Mouse (Mus musculus): Measurements from ENCODE around the gene Capn5. TPM values are rescaled to one million over a fixed set of nuclear protein-coding genes. Genes with fewer than 3 reads are reported as not detected.

The Capn5 gene
- polyA plus RNA-seq (2017; shearing (Covaris generic)): 1 to 10 TPM; 1.0 to 2.9 TPM

GRCm38 (mm10) chr7:98177929-98178559, at the start of gene Capn5:
Gene Capn5, minus strand, starts transcription at chr7:98178274.

DNA sequence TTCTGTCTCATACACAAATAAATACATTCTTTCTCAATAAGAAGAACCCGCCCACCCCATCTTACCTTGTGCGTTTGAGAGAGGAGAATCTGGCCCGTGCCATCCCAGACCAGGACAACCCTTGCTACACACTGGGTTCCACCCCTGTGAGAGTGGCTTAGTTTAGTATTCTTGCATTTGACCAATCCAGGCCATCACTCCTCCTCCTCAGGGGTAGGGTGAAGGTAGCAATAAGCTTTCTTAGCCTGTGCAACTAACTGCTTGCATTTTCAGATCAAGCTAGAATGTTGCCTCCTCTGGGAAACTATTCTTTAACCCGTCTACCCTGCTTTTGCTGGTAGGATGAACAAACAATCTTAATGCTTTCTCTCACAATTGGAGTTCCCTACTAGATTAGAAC, 21.3 kb upstream of the Capn5 start, which contains the start of gene B3gnt6:
TSS of gene B3gnt6 (minus strand) at position 101 of the 400 bp plus-strand sequence.

GRCm38 (mm10) chr7:98145402-98145801, 32.7 kb downstream of the Capn5 start, which contains the start of gene Omp:
Gene Omp, minus strand, starts transcription at chr7:98145502.

DNA sequence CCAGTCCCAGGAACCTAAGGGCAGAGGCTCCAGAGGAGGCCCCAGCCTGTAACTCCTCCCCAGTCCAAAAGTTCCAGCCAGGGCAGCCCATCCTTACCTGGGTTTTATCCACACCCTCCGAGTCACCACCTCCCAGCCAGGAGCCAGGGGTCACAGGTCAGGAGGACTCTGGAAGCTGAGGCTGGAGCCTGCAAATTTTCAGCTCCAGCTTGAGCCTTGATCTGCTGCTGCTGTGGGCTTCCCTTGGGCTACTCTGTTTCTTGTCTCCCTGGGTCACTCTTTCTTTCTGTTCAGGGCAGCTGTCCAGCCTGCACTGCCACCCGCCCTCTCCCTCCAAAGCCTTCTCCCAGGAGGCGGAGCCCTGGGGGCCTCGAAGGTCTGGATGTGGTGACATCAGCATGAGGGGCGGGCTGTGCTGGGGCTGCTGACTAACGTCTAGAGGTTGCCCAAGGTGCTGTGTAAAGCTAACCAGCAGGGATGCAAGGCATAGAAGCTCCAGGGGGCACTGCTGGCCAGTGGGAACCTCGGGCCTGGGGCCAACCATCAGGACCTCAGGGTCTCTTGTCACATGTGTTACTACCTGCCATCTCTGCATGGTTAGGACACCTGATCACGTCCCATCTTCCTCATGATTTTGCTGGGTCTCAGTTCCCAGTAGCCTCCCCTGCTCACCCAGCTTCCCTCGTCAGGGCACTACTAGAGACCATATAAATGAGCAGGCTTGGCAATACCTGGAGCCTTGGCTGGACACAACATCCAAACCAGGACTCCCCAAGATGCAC, 58.7 kb downstream of the Capn5 start, which contains the start of gene Myo7a:
TSS of gene Myo7a (minus strand) at position 346 of the 782 bp plus-strand sequence.

Other genes with a start within 250 kb of the Capn5 start
- 1 to 10 TPM; 1.4 to 1.6 TPM for gene Myo7a, start 58.8 kb downstream of the Capn5 start, polyA plus RNA-seq (2017; shearing (Covaris generic))
- gene Omp, start 32.8 kb downstream of the Capn5 start, polyA plus RNA-seq (2017; shearing (Covaris generic)): not detected
- gene B3gnt6, start 21.2 kb upstream of the Capn5 start, polyA plus RNA-seq (2017; shearing (Covaris generic)): not detected
- 1 to 10 TPM; 8.3 to 9.0 TPM for gene Acer3, start 142.9 kb upstream of the Capn5 start, polyA plus RNA-seq (2017; shearing (Covaris generic))
- gene Tsku, start 183.1 kb upstream of the Capn5 start, polyA plus RNA-seq (2017; shearing (Covaris generic)): under 1 TPM in 1 of 2 experiments, not detected in 1; 0.06 TPM